Mouse (Mus musculus) lung, embryonic 16.5 days (tissue): Measurements from ENCODE around the gene Gm28043. TPM values are rescaled to one million over a fixed set of nuclear protein-coding genes. Genes with fewer than 3 reads are reported as not detected.
A peak's percentile ranks its signal among the peaks of the same experiment; 100 is the strongest.

Source experiments
- ATAC-seq: fragments of 200-750 bp; cut with Nextera tagmentation; 2 replicates; pipeline ENCODE4 v1.8.0; 2017; ENCODE audit warnings: low read depth, mild to moderate bottlenecking, moderate library complexity
- H3K27ac ChIP-seq: fragments of 300-500 bp; sonication (generic); 2 replicates; pipeline ENCODE4 v1.5.1; 2014; ENCODE audit warnings: mild to moderate bottlenecking, control low read depth, low read length
- H3K27me3 ChIP-seq: fragments of 300-500 bp; sonication (generic); 2 replicates; pipeline ENCODE4 v1.6.1; 2014; ENCODE audit warnings: low read depth, low read length, mixed read lengths; ENCODE audit not compliant: control insufficient read depth, insufficient read depth
- H3K36me3 ChIP-seq: fragments of 300-500 bp; sonication (generic); 2 replicates; pipeline ENCODE4 v1.6.1; 2014; ENCODE audit warnings: low read length; ENCODE audit not compliant: control insufficient read depth, insufficient read depth
- H3K4me1 ChIP-seq: fragments of 300-500 bp; sonication (generic); replicated peaks from 2 replicates; pipeline ENCODE4 v1.6.1; 2014; ENCODE audit warnings: low read length, mixed read lengths; ENCODE audit not compliant: control insufficient read depth, insufficient read depth
- H3K4me2 ChIP-seq: fragments of 300-500 bp; sonication (generic); 2 replicates; pipeline ENCODE4 v1.6.1; 2014; ENCODE audit warnings: low read depth, low read length, control low read depth
- H3K4me3 ChIP-seq: fragments of 300-500 bp; sonication (generic); 2 replicates; pipeline ENCODE4 v1.5.1; 2014; ENCODE audit warnings: mild to moderate bottlenecking, low read length, control low read depth
- H3K9ac ChIP-seq: fragments of 300-500 bp; sonication (generic); 2 replicates; pipeline ENCODE4 v1.6.1; 2014; ENCODE audit warnings: low read length, control low read depth
- H3K9me3 ChIP-seq: fragments of 300-500 bp; sonication (generic); 2 replicates; pipeline ENCODE4 v1.6.1; 2016; ENCODE audit warnings: low read length; ENCODE audit not compliant: control insufficient read depth
- WGBS: fragments of 180-500 bp; shearing (Covaris S2); extraction: QIAGEN DNeasy Blood & Tissue Kit; methylation state at CpG from one replicate; pipeline ENCODE4 v1.1.7; 2014; 5-methylcytosine and 5-hydroxymethylcytosine counted together
- polyA plus RNA-seq: library from polyadenylated mRNA; unstranded; fragments of >200 nt; fragmentation: Nextera tagmentation; extraction: Ambion mirVana; gene quantifications from 2 replicates; pipeline ENCODE4 v1.2.1, GENCODE M21; 2015

Gm28043 gene
- polyA plus RNA-seq, 1 experiment from 2014 or later, result 2.4 TPM

DNA sequence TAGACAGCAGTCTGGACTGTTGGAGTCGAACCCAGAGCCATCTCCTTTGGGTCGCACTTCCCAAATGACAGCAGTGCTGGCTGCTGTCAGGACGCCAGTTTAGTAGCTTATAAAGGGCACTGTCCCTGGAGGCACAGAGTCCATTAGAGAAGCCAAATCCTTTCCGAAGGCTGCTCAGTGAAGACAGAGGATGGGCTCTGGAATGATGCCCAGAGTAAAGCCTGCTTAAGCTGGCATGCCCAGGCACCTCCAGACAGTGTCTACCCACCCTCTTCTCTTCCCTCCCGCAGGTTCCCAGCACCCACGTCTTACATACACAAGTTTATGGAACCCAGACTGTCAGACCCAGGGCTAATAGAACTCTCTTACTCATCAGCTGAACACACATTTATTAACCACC, 109.9 kb downstream of the Gm28043 start:
- no peaks in the 10 kb centered on the region for H3K27me3 ChIP-seq
- H3K4me3 ChIP-seq, result no peak overlapping the region
- H3K9ac ChIP-seq, result no peak overlapping the region
- H3K27ac ChIP-seq, result no peak overlapping the region
- H3K36me3 ChIP-seq, result no peaks in the 10 kb centered on the region
- H3K4me2 ChIP-seq, result no peak overlapping the region
- H3K9me3 ChIP-seq, result no peaks in the 10 kb centered on the region
- WGBS, result 55% methylated on average over 6 of the region's 6 CpGs
- H3K4me1 ChIP-seq, result peaks cover 2% of the 10 kb centered on the region; the same call in 1 of the 2 replicates
- ATAC-seq, result no peak

DNA sequence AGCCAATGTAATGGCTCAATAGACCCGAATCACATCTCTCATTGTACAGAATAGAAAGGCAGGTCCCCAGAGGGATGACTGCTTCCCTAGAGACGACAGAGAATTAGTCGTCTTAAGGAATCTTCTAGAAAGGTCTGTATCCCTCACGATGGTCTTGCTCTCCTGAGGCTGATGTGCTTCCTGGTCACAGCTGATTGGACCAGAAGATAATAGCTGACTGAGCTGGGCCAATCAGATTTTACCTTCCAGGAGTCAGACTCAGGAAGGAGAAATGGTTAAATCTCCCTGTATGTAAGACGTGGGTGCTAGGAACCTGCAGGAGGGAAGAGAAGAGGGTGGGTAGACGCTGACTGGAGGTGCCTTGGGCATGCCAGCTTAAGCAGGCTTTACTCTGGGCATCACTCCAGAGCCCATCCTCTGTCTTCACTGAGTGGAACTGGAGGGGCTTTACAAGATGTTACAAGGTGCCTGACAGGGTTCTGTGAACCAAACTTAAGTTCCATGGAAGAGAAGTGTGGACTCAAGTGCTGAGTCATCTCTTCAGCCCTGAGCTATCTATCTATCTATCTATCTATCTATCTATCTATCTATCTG, 110.4 kb downstream of the Gm28043 start:
- no peak for ATAC-seq
- 63% methylated on average over 6 of the region's 6 CpGs for WGBS
- Histone ChIP-seq H3K9me3 (no peaks in the 10 kb centered on the region), H3K27me3 (no peaks in the 10 kb centered on the region), H3K27ac (no peak overlapping the region), H3K9ac (no peak overlapping the region), H3K4me3 (no peak overlapping the region), H3K36me3 (no peaks in the 10 kb centered on the region), H3K4me2 (no peak overlapping the region), H3K4me1 (peaks cover 2% of the 10 kb centered on the region; the same call in 1 of the 2 replicates)

DNA sequence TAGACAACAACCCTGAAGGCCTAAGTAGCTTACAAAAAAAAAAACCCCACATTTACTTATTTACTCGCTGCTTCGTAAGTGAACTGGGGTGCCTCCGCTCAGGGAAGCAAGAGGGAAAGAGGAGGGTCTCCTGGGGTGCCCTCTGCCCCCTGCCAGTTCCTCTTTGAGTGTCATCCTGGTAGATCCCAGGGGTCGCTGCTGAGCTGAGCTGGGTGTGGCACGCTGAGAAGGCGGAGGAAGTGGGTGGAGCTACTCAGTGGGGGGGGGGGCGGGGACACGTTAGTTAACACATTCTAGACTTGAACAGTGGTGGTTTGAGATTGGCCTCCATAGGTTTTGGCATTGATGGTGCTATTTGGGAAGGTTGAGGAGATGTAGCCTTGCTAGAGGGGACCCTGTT, 113.4 kb downstream of the Gm28043 start:
- ATAC-seq, result no peak
- Histone ChIP-seq H3K36me3 (no peaks in the 10 kb centered on the region), H3K27me3 (no peaks in the 10 kb centered on the region), H3K4me2 (no peak overlapping the region), H3K27ac (no peak overlapping the region), H3K4me1 (peaks cover 8% of the 10 kb centered on the region), H3K9me3 (no peaks in the 10 kb centered on the region), H3K4me3 (no peak overlapping the region), H3K9ac (no peak overlapping the region)
- WGBS, result 34% methylated on average over 7 of the region's 8 CpGs

DNA sequence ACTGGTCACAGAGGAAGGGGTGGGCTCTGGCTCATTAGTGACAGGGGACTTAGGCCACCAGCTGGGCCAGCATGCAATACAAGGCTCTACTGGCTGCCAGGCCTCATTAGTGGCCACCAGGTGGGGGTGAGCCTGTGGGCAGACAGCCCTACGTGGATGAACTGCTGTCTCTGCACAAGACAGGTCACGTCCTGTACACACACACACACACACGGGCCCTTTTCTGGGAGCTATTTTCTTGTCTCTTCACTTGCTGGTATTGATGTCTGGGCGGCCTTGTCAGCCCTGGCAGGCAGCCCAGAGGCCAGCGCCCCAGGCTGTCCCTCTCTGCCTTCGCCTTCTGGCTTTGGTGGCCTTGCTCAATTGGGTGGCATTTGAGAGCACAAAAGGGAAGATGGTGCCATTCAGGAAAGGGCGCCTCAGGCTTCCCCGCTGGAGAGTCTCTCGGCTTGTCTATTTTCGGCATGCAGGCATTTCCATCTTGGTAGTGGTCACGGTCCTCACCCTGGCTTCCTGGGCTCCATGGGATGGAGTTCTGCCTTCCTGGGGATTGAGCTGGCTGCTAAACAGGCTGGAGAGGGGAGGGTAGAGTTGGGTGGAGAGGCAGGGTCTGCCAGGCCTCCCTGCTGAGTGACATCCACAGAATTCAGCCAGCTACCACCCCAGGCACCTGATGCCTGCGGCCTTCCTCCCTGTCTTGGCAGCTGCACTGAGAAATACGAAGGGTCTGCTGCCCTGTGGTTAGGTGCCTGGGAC, 116.0 kb downstream of the Gm28043 start:
- H3K4me1 ChIP-seq, result peaks cover 8% of the 10 kb centered on the region

DNA sequence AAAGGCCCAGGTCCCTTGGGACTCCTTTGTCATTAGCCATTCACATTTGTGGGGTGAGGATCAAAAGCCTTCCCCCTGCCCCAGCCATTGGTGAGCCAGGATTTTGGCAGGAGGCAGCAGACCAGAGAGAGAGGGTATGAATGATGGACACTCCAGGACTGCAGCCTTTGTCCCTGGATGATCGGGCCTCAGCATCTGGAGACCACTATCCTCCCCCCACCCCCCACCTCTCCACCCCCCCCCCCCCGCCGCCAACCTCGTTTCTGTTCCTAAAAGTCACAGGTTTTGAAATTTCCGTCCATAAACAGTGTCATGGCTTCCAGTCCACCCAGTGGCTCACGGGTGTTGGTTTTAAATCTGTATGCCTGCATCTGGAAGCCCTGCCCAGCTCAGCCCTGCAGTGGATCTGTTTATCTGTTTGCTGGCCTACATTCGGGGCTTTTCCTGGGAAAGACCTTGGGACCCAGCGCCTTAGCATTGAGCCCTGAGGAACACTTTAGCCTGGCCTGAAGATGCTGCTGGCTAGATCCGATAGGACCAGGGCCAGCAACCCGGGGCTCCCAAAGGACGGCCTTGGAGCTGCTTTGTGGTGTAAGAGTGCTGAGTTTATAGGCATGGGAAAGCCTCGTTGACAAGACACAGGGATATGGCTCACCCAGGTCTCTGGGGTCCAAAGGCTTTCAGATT, 116.7 kb downstream of the Gm28043 start:
- Histone ChIP-seq H3K9me3 (no peaks in the 10 kb centered on the region), H3K36me3 (no peaks in the 10 kb centered on the region), H3K27ac (no peak overlapping the region), H3K27me3 (no peaks in the 10 kb centered on the region), H3K9ac (no peak overlapping the region), H3K4me2 (no peak overlapping the region), H3K4me1 (peaks cover 8% of the 10 kb centered on the region), H3K4me3 (no peak overlapping the region)
- 52% methylated on average over 12 of the region's 12 CpGs for WGBS
- no peak for ATAC-seq

More for the DNA sequence above, 116.0 kb downstream of the Gm28043 start:
- no peaks in the 10 kb centered on the region for H3K9me3 ChIP-seq
- no peaks in the 10 kb centered on the region for H3K36me3 ChIP-seq
- H3K4me3 ChIP-seq, result no peak overlapping the region
- no peaks in the 10 kb centered on the region for H3K27me3 ChIP-seq
- peak; percentile 41 for ATAC-seq
- 54% methylated on average over 13 of the region's 13 CpGs for WGBS
- no peak overlapping the region for H3K27ac ChIP-seq
- no peak overlapping the region for H3K4me2 ChIP-seq
- no peak overlapping the region for H3K9ac ChIP-seq

DNA sequence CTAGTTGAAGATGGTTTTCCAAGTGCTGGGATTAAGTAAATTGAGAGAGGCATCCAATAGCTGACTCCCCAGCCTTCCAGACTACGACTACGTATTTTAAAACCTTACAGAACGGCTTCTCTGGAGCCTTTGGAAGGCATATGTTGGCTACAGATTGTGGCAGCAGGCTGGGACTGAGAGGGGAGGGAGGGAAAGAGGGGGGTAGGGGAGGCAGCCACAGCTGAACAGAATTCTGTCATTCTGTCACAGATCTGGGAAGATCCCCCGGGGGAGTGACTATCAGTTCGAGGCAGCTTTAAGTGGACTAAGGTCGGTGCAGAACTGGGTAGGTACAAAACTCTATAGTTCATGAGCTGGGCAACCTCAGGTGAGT, 117.3 kb downstream of the Gm28043 start:
- H3K27ac ChIP-seq, result no peak overlapping the region
- H3K27me3 ChIP-seq, result no peaks in the 10 kb centered on the region
- no peak overlapping the region for H3K4me2 ChIP-seq
- no peak for ATAC-seq
- H3K9ac ChIP-seq, result no peak overlapping the region
- no peaks in the 10 kb centered on the region for H3K9me3 ChIP-seq
- no peak overlapping the region for H3K4me3 ChIP-seq
- H3K36me3 ChIP-seq, result no peaks in the 10 kb centered on the region
- WGBS, result 61% methylated on average over 6 of the region's 6 CpGs
- H3K4me1 ChIP-seq, result peaks cover 8% of the 10 kb centered on the region

DNA sequence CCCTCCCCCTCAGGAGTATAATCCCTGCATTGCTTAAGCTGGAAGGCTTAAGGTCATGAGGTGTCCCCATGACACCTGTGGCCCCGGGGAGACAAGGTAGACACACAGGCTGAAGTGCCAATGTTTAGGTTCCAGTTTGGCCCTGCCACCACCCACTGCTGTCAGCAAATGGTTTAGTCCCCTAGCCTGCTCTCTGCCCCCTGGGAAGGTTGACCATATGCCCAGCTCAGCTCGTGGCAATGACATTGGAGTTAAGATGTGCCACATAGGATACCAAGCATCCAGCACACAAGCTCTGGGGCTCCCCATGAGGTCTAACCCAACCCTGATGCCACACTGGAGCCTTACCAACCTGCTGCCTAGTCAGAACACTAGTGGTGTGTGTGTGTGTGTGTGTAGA, 117.8 kb downstream of the Gm28043 start:
- peaks cover 8% of the 10 kb centered on the region for H3K4me1 ChIP-seq
- no peak overlapping the region for H3K27ac ChIP-seq
- H3K9me3 ChIP-seq, result no peaks in the 10 kb centered on the region
- no peaks in the 10 kb centered on the region for H3K36me3 ChIP-seq
- H3K4me2 ChIP-seq, result no peak overlapping the region
- WGBS, result 79% methylated on average over 2 of the region's 2 CpGs
- no peak for ATAC-seq
- no peak overlapping the region for H3K4me3 ChIP-seq
- no peaks in the 10 kb centered on the region for H3K27me3 ChIP-seq
- H3K9ac ChIP-seq, result no peak overlapping the region

DNA sequence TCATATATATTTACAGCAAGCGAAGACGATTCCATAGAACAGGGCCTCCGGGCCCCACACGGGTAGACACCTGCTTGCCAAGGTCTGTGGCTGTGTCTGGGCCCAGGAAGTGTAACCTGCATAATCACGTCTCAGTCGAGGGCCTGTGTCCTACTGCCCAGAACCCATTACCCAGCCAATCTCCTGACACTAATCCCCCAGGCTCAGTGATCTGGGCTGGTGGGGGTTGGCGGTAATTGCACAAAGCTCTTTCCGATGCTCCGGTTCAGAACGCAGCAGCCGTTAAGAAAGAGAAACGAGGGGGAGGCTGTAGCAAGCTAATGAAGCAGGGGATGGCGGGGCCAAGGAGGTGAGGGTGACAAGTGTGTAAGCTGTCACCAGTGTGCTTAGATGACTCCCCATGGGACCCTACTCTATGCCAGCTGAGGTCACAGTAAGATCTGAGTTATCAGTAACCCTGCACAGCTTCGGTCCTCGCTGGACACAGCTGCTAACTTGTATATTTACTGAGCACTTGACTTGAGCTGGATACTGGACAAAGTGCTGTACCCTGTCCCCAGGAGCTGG, 121.9 kb downstream of the Gm28043 start:
- WGBS, result 43% methylated on average over 15 of the region's 15 CpGs
- no peak for ATAC-seq
- H3K4me1 ChIP-seq, result peaks cover 11% of the 10 kb centered on the region
- no peak overlapping the region for H3K27ac ChIP-seq
- H3K9ac ChIP-seq, result no peak overlapping the region
- no peak overlapping the region for H3K4me3 ChIP-seq
- no peaks in the 10 kb centered on the region for H3K27me3 ChIP-seq
- no peaks in the 10 kb centered on the region for H3K9me3 ChIP-seq
- H3K36me3 ChIP-seq, result no peaks in the 10 kb centered on the region
- no peak overlapping the region for H3K4me2 ChIP-seq
